Mouse (Mus musculus) lung, postnatal 10 days (tissue): ENCODE measurements around the gene Olfr993.

Source experiments
- DNase-seq: peaks from one replicate; pipeline ENCODE4 v3.0.0; 2021

Gene Olfr993

DNA sequence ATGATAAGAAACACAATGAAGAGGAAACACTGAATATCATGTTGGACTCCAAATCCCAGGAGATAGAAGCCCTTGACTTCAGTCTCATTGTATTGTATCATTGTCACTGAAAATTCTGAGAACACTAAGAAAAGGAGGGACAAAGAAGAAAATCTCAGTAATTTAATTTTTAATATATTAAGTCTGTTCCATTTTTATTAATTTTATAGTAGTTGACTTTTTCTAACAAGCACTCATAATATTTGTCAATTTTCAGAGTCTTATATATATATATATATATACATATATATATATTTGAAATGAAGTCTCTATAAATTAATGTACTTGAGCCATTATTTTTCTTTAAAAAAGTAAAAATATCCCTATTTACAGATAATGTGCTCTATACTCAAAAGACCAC is at the start of gene Olfr993:
TSS of gene Olfr993 (minus strand) at position 101 of the 400 bp plus-strand sequence.
- DNase-seq, result no peak

DNA sequence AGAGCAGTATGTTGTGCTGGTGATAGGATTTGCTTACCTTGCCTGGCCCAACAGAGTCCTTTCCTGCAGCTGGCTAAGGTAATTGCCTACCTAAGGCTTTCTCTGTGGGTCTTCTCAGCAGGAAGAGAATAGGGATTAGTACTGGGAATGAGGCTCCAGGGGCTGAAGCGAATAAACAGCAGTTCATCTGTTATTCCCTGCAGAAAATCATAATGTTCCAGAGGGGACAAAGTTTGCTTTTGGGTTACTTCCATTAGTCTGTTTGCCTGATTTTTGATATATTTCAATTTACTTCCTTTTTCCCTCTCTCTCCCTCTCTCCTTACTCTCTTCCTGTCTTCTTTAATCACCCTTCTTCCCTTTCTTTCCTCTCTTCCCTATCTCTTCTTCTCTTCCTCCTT is 28.9 kb upstream of the Olfr993 start, which contains the start of gene Olfr995:
TSS of gene Olfr995 (minus strand) at position 101 of the 400 bp plus-strand sequence.
- no peak for DNase-seq

DNA sequence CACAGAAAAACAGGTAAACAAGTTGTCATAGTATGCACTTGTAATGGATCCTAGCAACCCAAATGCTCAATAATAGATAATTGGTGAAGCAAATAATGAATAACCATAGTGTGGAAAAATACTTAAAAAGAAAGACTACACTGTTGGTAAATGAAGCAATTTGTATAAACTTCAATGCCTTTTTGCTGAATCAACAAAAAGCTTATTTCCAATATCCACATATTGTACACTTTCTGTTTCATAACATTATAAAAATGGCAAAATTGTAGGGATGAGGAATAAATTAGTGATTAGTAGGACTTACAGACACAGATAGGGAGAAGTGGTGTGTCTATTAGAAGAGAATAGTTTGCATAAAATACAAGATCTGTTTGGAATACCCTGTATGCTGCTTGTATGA is 27.9 kb upstream of the Olfr993 start:
- DNase-seq, result no peak

GRCm38 (mm10) chr2:85436351-85436750 is 21.7 kb upstream of the Olfr993 start, which contains the start of gene Olfr994:
Olfr994 (minus strand) TSS chr2:85436451.
- DNase-seq, result no peak

GRCm38 (mm10) chr2:85425893-85426292 is 11.2 kb upstream of the Olfr993 start:
- DNase-seq, result no peak

GRCm38 (mm10) chr2:85409369-85409768 is 5.3 kb downstream of the Olfr993 start, which contains the start of gene Olfr992:
Olfr992 (minus strand) TSS chr2:85409469.
- no peak for DNase-seq
